Mouse (Mus musculus) stomach, embryonic 16.5 days (tissue): ENCODE results near the gene Sec16a. TPM values are rescaled to one million over a fixed set of nuclear protein-coding genes. Genes with fewer than 3 reads are reported as not detected.

Experiments used
- ATAC-seq: fragments of 200-750 bp; cut with Nextera tagmentation; 2 replicates; pipeline ENCODE4 v1.8.0; 2017; ENCODE audit warnings: moderate number of reproducible peaks, moderate TSS enrichment; ENCODE audit not compliant: insufficient read depth, low FRiP score
- H3K27ac ChIP-seq: fragments of 300-500 bp; sonication (generic); 2 replicates; pipeline ENCODE4 v1.5.1; 2014; ENCODE audit warnings: low read length
- H3K27me3 ChIP-seq: fragments of 300-500 bp; sonication (generic); 2 replicates; pipeline ENCODE4 v1.6.1; 2014; ENCODE audit warnings: low read length, control low read depth, mixed read lengths; ENCODE audit not compliant: control insufficient read depth, insufficient read depth
- H3K36me3 ChIP-seq: fragments of 300-500 bp; sonication (generic); 2 replicates; pipeline ENCODE4 v1.6.1; 2014; ENCODE audit warnings: low read length; ENCODE audit not compliant: control insufficient read depth, insufficient read depth
- H3K4me1 ChIP-seq: fragments of 300-500 bp; sonication (generic); 2 replicates; pipeline ENCODE4 v1.6.1; 2014; ENCODE audit warnings: low read length, control low read depth, mixed read lengths; ENCODE audit not compliant: control insufficient read depth, insufficient read depth
- H3K4me2 ChIP-seq: fragments of 300-500 bp; sonication (generic); 2 replicates; pipeline ENCODE4 v1.6.1; 2014; ENCODE audit warnings: low read depth, low read length, mixed read lengths
- H3K4me3 ChIP-seq: fragments of 300-500 bp; sonication (generic); replicated peaks from 2 replicates; pipeline ENCODE4 v1.5.1; 2014; ENCODE audit warnings: mild to moderate bottlenecking, low read length
- H3K9ac ChIP-seq: fragments of 300-500 bp; sonication (generic); 2 replicates; pipeline ENCODE4 v1.6.1; 2014; ENCODE audit warnings: low read length
- H3K9me3 ChIP-seq: fragments of 300-500 bp; sonication (generic); replicated peaks from 2 replicates; pipeline ENCODE4 v1.6.1; 2016; ENCODE audit warnings: low read length, control low read depth; ENCODE audit not compliant: control insufficient read depth
- WGBS: fragments of 180-500 bp; shearing (Covaris S2); extraction: QIAGEN DNeasy Blood & Tissue Kit; methylation state at CpG from one replicate; pipeline ENCODE4 v1.1.7; 2014; 5-methylcytosine and 5-hydroxymethylcytosine counted together
- polyA plus RNA-seq: library from polyadenylated mRNA; unstranded; fragments of >200 nt; fragmentation: Nextera tagmentation; extraction: Ambion mirVana; gene quantifications from 2 replicates; pipeline ENCODE4 v1.2.1, GENCODE M21; 2015

The Sec16a gene
- polyA plus RNA-seq, 1 experiment from 2014 or later = 28.2 TPM

- Histone ChIP-seq H3K4me3 (no peak overlapping the region), H3K4me1 (peaks cover 86% of the 10 kb centered on the region), H3K27me3 (no peaks in the 10 kb centered on the region), H3K9ac (0 out of 2 replicates have a peak overlapping the region, but pooled peaks have one; percentile 22), H3K9me3 (no peaks in the 10 kb centered on the region), H3K27ac (no peak overlapping the region), H3K36me3 (peaks cover 10% of the 10 kb centered on the region; the same call in 1 of the 2 replicates), H3K4me2 (no peak overlapping the region)
- no peak for ATAC-seq
- WGBS = 42% methylated on average over 7 of the region's 7 CpGs
These were observed 40.7 kb upstream of the Sec16a start for GRCm38 (mm10) chr2:26485710-26486109.

- no peaks in the 10 kb centered on the region for H3K9me3 ChIP-seq
- no peak overlapping the region for H3K4me3 ChIP-seq
- ATAC-seq = no peak
- H3K27ac ChIP-seq = no peak overlapping the region
- no peaks in the 10 kb centered on the region for H3K27me3 ChIP-seq
- WGBS = 71% methylated on average over 9 of the region's 9 CpGs
- H3K4me2 ChIP-seq = no peak overlapping the region
- H3K36me3 ChIP-seq = peaks cover 10% of the 10 kb centered on the region; the same call in 1 of the 2 replicates
- peaks cover 81% of the 10 kb centered on the region for H3K4me1 ChIP-seq
- no peak overlapping the region for H3K9ac ChIP-seq
These were observed 40.3 kb upstream of the Sec16a start for GRCm38 (mm10) chr2:26485278-26485677.

GRCm38 (mm10) chr2:26484169-26484568 is 39.2 kb upstream of the Sec16a start:
- no peak overlapping the region for H3K9ac ChIP-seq
- H3K4me2 ChIP-seq = no peak overlapping the region
- peak overlapping the region; percentile 83; the same call in 1 of the 2 replicates for H3K27ac ChIP-seq
- peaks cover 71% of the 10 kb centered on the region for H3K4me1 ChIP-seq
- no peak overlapping the region for H3K4me3 ChIP-seq
- H3K9me3 ChIP-seq = no peaks in the 10 kb centered on the region
- 88% methylated on average over 10 of the region's 10 CpGs for WGBS
- peaks cover 19% of the 10 kb centered on the region for H3K36me3 ChIP-seq
- H3K27me3 ChIP-seq = no peaks in the 10 kb centered on the region
- ATAC-seq = no peak

GRCm38 (mm10) chr2:26483230-26483869 is 38.3 kb upstream of the Sec16a start:
- Histone ChIP-seq H3K9ac (peak overlapping the region; percentile 36; the same call in 1 of the 2 replicates), H3K27me3 (no peaks in the 10 kb centered on the region), H3K9me3 (no peaks in the 10 kb centered on the region), H3K4me1 (peaks cover 62% of the 10 kb centered on the region), H3K4me3 (no peak overlapping the region), H3K4me2 (no peak overlapping the region; the same call in 1 of the 2 replicates), H3K27ac (peak overlapping the region; percentile 83), H3K36me3 (peaks cover 21% of the 10 kb centered on the region)
- no peak for ATAC-seq
- WGBS = 49% methylated on average over 13 of the region's 13 CpGs

- Histone ChIP-seq H3K27ac (peak overlapping the region; percentile 83), H3K9me3 (no peaks in the 10 kb centered on the region), H3K4me2 (peak overlapping the region; percentile 22; the same call in 1 of the 2 replicates), H3K27me3 (no peaks in the 10 kb centered on the region), H3K36me3 (peaks cover 24% of the 10 kb centered on the region), H3K9ac (0 out of 2 replicates have a peak overlapping the region, but pooled peaks have one; percentile 36), H3K4me3 (no peak overlapping the region), H3K4me1 (peaks cover 57% of the 10 kb centered on the region)
- WGBS = 60% methylated on average over 3 of the region's 3 CpGs
- ATAC-seq = no peak
These were observed 37.8 kb upstream of the Sec16a start for GRCm38 (mm10) chr2:26482824-26483223.

GRCm38 (mm10) chr2:26481724-26482495 is 36.9 kb upstream of the Sec16a start:
- peaks cover 32% of the 10 kb centered on the region for H3K36me3 ChIP-seq
- H3K27me3 ChIP-seq = no peaks in the 10 kb centered on the region
- peak overlapping the region; percentile 83 for H3K27ac ChIP-seq
- H3K9me3 ChIP-seq = no peaks in the 10 kb centered on the region
- WGBS = 57% methylated on average over 10 of the region's 10 CpGs
- peaks cover 48% of the 10 kb centered on the region for H3K4me1 ChIP-seq
- peak; percentile 81 for ATAC-seq
- H3K4me3 ChIP-seq = no peak overlapping the region; the same call in 1 of the 2 replicates
- H3K4me2 ChIP-seq = peak overlapping the region; percentile 26; the same call in 1 of the 2 replicates
- peak overlapping the region; percentile 44; the same call in 1 of the 2 replicates for H3K9ac ChIP-seq

- ATAC-seq = no peak
- H3K27me3 ChIP-seq = no peaks in the 10 kb centered on the region
- H3K4me3 ChIP-seq = no peak overlapping the region
- H3K4me2 ChIP-seq = no peak overlapping the region
- H3K9ac ChIP-seq = no peak overlapping the region
- peaks cover 34% of the 10 kb centered on the region for H3K36me3 ChIP-seq
- 92% methylated on average over 12 of the region's 12 CpGs for WGBS
- H3K27ac ChIP-seq = peak overlapping the region; percentile 69; the same call in 1 of the 2 replicates
- no peaks in the 10 kb centered on the region for H3K9me3 ChIP-seq
- H3K4me1 ChIP-seq = peaks cover 38% of the 10 kb centered on the region
These were observed 35.9 kb upstream of the Sec16a start for GRCm38 (mm10) chr2:26480911-26481310.

- H3K4me3 ChIP-seq = no peak overlapping the region
- no peaks in the 10 kb centered on the region for H3K9me3 ChIP-seq
- no peak for ATAC-seq
- no peak overlapping the region for H3K9ac ChIP-seq
- H3K4me2 ChIP-seq = no peak overlapping the region
- H3K27me3 ChIP-seq = no peaks in the 10 kb centered on the region
- WGBS = 88% methylated on average over 2 of the region's 2 CpGs
- peaks cover 40% of the 10 kb centered on the region for H3K36me3 ChIP-seq
- peaks cover 30% of the 10 kb centered on the region for H3K4me1 ChIP-seq
- no peak overlapping the region for H3K27ac ChIP-seq
These were observed 33.7 kb upstream of the Sec16a start for GRCm38 (mm10) chr2:26478685-26479205.

- no peak for ATAC-seq
- H3K4me1 ChIP-seq = peaks cover 22% of the 10 kb centered on the region
- H3K4me3 ChIP-seq = no peak overlapping the region
- no peaks in the 10 kb centered on the region for H3K9me3 ChIP-seq
- H3K9ac ChIP-seq = no peak overlapping the region
- H3K27ac ChIP-seq = no peak overlapping the region
- peaks cover 45% of the 10 kb centered on the region for H3K36me3 ChIP-seq
- H3K27me3 ChIP-seq = no peaks in the 10 kb centered on the region
- H3K4me2 ChIP-seq = no peak overlapping the region
- 91% methylated on average over 7 of the region's 7 CpGs for WGBS
These were observed 32.9 kb upstream of the Sec16a start for GRCm38 (mm10) chr2:26477911-26478310.
